Mouse (Mus musculus): ENCODE data around the gene Ddx43. TPM values are rescaled to one million over a fixed set of nuclear protein-coding genes. Genes with fewer than 3 reads are reported as not detected.
"Not testable (repeated sequence)": the region's sequence is repeated elsewhere in the genome, so short reads cannot be mapped to it uniquely, and the experiment has no call there.

The Ddx43 gene
- total RNA-seq (2021), result under 1 TPM in 1 of 2 experiments, not detected in 1; 0.16 TPM

DNA sequence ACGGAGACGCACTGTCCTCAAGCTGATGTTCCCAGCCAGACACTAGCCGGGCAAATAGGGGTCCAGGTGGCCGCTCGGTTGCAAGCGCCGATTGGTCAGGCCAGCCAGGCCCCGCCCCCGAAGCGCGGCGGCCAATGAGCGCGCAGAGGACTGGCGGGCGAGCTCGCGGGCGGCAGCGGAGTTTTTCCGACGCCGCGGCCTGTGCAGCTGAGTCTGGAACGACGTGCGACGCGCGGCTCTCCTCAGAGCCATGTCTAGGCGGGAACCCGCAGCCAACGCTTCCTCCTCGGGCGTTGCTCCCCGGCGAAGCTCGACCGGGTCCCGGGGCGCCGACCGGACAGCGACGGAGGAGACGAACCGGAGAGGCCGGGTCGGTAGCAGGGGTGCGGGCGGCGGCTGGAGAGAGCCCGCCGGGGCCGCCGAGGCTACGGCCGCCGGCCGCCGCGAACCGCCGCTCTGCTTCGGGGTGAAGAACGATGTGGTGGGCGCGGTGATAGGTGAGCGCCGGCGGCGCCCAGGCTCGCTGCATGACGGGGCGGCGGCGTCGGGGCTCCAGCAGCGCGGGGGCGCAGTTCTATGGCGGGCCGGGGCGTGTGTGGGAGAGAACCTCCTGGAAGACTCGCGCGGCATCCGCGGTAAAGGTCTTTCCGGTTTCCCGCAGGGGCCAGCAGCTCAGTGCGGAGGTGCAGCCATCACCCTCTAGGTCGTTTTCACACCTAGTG is at the start of gene Ddx43:
Ddx43 (plus strand) TSS at position 148 of the 722 bp plus-strand sequence.
- peak; percentile 6 to 14 for DNase-seq (ENCODE audit: extremely low spot score in 1 of 2, low spot score in 1 of 2)

DNA sequence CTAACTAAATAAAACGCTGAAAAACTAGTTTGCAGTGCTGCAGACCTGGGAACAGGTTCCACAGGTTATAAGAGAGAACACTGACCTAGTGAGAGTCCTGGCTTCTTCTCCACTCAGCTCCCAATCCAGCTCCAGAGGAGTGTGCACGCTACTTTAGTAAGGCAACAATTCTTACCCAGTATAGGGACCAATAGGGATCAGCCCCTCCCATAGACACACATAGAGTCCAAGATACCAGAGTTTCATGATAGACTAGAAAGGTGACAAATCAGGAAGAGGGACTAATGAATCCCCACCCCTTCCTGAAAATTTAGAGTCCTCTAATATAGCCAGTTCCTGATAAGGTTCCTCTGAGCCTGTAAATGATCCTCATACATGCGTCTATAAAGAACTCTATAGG is 48.6 kb upstream of the Ddx43 start:
- DNase-seq (ENCODE audit: extremely low spot score in 1 of 2, low spot score in 1 of 2), result no peak

DNA sequence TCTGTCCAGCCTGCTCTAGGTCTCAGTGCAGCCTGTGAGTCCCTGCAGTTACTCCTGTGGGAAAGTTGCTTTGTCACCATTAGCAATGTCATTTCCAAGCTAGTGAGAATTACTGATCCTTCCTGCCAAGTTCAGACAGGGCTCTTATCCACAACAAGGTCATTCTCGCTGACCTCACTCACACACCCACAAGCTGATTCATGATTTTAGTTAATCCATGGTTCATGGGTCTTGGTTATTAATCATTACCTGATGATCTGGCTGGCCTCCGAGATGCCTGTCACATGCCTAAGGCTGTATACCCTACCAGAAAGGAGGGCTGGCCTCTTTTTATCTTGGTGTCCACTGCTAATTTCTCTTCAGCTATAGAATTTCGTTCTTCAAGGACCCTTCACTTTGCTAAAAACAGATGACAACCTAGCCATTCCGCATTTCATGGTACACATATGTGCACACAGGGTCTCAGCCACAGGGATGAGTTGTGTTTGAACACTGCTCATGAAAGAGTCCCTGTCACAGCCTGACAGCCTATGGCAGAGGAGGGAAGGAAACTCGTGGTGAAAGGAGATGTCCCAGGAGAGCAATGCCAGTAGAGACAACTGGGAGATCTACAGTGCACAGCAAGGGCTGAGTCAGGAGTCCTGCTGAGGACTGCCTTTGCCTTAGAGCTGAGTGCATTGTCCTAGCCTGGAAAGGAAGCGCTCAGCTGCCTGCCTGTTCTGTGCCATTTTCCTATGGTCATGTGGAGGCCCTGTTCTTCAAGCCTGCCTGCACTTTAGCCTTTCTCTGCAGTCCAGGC is 47.2 kb upstream of the Ddx43 start:
- DNase-seq (ENCODE audit: extremely low spot score in 1 of 2, low spot score in 1 of 2), result not testable (repeated sequence)

DNA sequence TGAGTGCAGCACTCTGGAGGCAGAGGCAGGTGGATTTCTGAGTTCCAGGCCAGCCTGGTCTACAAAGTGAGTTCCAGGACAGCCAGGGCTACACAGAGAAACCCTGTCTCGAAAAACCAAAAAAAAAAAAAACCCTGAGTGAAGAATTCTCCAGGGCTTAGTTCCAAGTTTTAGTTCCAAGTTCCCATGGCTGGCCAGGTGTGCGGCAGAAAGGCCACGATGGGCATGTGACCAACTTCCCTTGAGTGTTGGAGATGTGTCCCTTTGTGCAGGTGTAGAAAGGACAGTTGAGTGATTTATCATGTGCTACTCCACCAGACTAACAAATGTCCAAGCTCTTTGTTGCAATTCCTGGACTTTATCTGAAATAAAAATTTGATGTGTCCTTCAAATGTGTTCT is 46.4 kb upstream of the Ddx43 start:
- not testable (repeated sequence) for DNase-seq (ENCODE audit: extremely low spot score in 1 of 2, low spot score in 1 of 2)

DNA sequence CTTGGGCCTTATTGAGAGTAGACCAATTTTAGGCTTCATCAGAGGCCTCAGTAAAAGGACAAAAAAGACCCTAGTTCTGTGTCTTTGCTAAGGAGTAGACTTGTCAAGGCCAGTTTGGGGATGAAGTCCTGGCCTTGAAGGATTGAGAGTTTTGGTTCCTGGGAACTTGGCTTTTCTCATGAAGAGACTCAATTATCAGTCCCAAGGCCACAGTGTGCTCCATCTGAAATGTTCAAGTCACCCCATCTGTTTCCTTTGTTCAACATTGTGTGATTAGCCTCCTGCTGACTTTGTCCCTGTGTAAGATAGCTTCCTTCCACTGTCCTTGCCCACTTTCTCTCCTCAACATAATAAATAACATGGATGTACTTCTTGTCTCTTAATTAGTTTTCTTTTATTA is 45.6 kb upstream of the Ddx43 start:
- DNase-seq (ENCODE audit: extremely low spot score in 1 of 2, low spot score in 1 of 2), result not testable (repeated sequence)

DNA sequence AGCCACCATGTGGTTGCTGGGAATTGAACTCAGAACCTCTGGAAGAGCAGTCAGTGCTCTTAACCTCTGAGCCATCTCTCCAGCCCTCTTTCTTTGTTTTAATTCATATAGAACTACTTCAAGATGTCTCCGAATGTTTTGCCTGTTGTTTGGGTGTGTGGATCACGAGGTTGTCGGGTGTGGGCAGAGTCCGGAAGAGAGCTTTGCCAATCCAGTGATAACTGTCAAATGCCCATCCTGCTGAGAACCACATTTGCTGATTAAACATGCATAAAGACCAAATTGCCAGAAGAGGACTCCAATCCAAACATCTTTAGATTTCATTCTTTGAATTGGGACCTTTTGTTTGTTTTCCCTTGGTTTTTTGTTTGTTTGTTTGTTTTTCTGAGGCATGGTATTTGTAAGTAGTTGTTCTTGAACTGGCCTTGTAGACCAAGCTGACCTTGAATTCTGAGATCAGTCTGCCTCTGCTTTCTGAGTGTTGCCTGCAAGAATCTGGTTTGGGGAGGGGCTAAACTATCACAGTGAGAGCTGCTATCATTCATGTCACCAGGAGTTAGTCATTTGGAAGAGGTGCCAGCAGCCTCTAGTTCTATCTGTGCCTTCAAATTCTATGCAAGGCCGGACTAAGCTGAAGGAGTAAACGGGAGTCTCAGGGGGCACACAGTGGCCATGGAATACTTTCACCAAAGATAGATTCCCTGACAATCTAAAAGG is 43.9 kb upstream of the Ddx43 start:
- DNase-seq (ENCODE audit: extremely low spot score in 1 of 2, low spot score in 1 of 2), result no peak

DNA sequence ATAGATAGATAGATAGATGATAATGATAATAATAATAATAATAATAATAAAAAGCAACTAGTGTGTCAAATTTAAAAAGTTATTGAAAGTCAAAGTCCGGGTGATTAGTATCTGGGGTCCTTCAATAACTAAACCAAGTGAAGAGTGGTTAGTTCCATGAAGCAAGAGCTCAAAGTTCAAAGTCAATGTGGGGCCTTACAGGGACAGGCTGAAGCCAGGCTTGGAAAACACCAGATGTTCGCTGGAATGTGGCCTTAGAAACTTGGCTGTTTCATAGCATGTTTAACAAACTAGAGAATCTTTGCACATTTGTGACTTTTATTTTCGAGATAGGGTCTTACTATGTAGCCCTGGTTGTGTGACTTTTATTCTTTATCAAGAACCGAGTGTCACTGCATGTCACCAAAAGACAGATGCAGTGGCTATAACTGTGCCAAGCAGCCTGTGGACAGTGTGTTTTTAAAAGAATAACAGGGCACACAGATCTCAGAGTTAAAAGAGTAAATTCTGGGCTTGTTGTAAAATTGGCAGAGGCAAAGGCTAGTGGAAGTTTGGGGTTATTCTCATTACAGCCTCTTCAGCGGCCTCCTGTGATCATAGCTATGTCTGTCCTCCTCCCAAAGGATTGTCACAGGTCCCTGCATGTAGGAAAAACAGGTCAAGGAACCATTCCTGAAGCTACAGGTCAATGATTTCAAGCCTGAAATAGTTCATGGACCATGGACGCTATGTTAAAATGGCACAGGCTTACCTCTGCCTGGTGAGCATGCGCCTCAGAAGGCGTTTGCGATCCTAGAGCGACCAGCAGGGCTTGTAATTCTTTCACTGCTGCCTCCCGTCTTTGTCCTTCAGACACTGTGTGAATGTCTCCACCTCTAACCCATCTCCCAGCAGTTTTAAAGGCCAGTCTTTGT is 40.7 kb upstream of the Ddx43 start:
- DNase-seq (ENCODE audit: extremely low spot score in 1 of 2, low spot score in 1 of 2), result no peak

DNA sequence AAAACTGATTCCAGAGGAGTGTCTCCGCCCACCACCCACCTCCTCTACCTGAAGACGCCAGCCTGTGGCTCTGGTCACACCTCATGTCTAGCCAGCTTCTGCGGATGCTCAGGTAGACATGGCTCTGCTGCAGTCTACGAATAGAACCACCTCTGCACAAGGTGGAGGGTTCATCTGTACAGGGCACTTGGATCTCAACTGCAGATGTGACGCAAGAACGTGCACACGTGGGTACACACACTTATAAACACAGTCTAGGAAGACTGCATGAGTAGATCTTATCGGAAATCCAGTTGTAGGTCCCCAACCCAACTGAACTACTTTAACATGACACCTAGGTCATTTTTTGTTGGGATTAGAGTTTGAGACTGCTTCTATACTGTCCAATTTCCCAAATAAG is 40.0 kb upstream of the Ddx43 start, which contains the start of gene Gsta2:
Gsta2 (minus strand) TSS at position 178 of the 400 bp plus-strand sequence.
- DNase-seq (ENCODE audit: extremely low spot score in 1 of 2, low spot score in 1 of 2), result no peak

DNA sequence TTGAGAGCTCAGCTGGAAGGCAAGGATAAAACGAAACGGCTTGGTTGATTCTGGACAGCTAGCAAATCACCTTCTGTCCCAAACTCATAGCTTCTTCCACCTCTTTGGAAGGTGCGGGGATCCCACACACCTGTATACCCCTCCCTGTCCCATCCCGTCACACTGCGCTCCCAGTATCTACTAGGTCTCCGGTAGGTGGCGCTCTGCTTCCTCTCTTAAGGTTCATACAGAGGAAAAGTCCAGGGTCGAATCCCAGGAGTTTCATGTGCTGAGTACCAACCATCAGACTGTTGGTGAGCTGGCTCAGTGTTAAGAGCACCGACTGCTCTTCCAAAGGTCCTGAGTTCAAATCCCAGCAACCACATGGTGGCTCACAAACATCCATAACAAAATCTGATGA is 37.5 kb upstream of the Ddx43 start:
- peak; percentile 24 to 78 for DNase-seq (ENCODE audit: extremely low spot score in 1 of 2, low spot score in 1 of 2)

DNA sequence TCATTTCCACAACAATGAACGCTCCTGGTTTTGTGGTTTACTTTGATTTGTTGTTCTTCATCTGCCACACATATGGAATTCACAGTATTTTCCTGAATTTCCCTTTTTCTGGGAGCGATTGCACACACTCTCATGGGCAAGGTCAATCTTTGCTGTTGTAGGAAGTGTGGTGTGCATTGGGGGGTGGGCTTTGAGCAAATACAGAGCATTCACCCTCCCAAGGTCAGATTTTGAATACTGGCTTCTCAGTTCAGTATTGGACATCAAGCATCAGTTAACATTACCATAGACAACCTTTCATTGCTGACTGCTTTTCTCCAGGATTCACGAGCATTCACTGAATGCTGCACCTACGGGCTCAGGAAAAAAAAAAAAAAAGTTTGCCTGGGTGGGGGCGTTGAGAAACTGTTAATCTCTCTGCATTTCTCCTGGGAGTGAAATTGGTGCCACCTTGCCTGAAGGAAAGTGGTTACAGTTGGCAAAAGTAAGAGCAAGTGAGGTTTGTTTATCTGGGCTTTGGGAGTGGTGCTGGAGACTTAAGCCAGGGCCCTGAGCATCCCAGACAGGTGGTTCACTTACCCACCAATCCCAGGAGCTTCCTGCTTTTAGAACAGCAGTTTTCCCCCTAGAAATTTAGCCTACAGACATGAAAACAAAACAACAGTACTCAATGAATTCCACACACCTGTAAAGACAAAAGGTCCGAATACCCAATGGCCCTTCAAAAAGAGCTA is 35.7 kb upstream of the Ddx43 start:
- DNase-seq (ENCODE audit: extremely low spot score in 1 of 2, low spot score in 1 of 2), result no peak

DNA sequence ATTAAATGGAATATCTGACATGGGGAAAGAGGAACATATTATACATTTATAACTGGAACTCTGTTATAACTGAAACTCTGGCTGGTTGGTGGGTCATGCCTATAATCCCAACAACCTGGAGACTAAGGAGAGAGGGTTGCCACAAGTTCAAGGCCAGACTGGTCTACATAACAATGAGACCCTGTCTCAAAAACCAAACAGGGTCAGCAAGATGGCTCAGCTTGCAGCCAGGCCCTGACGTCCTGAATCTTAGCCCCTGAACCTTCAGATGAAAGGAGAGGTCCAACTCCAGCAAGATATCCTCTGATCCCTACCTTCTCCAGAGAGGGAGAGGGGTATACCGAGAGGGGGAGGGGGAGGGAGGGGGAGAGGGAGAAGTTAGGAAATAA is 35.1 kb upstream of the Ddx43 start:
- DNase-seq (ENCODE audit: extremely low spot score in 1 of 2, low spot score in 1 of 2), result no peak

DNA sequence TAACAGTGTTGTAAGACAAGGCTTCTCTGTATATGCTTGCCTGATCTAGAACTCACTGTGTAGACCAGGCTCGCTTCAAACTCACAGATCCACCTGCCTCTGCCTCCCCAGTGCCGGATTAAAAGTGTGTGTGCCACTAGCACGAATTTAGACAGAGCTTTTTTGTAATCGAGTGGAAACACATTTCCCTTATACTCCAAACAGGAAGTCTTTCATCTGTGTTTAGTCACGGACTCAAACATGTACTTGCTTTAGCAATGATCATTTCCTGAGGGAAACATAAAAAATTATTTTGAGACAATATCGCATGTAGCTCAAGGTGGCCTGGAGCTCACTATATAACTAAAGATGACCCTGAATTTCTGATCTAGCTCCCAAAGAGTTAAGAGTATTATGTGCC is 32.2 kb upstream of the Ddx43 start:
- no peak for DNase-seq (ENCODE audit: extremely low spot score in 1 of 2, low spot score in 1 of 2)

DNA sequence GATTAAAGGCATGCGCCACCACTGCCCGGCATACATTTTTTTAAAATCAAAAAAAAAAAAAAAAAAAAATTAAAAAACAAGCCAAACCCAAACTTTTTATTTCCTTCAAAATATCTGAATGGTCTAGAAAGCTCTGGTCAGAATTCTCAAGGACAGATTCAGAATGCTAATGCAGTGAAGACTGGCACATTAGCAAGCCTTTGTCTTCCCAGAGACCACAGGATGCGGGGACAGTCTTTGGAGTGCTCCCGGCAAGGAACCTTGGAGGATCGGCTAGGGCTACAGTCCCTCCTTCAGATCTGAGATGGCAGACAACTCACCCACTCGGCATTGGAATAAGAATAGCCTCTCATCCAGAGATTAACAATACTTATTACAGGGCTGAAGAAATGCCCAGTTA is 30.9 kb upstream of the Ddx43 start:
- no peak for DNase-seq (ENCODE audit: extremely low spot score in 1 of 2, low spot score in 1 of 2)

DNA sequence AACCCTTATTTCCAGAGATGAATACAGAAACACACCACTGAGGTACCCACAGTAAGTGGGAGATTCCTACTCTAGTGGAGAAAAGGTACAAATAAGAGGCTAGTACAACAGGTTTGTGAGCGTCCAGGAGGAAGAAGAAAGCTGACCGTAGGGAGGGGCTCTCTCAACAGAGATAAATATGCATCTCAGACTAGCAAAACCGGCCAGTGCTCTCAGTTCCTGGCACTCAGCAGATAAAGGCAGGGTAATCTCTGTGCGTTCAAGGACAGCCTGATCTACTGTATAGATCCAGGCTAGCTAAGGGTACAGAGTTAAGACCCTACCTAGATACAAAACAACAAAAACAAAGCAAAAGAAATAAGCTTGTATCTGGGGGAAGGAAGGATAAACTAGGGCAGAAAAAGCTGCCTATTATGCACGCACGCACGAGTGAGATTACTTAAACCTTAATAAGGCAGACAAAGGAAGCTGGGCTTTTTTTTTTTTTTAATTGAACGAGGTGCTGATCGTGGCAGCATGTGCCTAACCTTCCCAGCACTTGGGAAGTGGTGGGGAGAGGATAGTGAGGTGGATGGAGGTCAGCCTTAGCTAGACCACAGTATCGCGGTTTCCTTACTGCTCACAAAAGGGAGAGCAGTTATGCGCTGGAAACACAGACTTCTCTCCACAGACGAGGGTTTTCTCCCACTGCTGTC is 29.6 kb upstream of the Ddx43 start:
- no peak for DNase-seq (ENCODE audit: extremely low spot score in 1 of 2, low spot score in 1 of 2)

DNA sequence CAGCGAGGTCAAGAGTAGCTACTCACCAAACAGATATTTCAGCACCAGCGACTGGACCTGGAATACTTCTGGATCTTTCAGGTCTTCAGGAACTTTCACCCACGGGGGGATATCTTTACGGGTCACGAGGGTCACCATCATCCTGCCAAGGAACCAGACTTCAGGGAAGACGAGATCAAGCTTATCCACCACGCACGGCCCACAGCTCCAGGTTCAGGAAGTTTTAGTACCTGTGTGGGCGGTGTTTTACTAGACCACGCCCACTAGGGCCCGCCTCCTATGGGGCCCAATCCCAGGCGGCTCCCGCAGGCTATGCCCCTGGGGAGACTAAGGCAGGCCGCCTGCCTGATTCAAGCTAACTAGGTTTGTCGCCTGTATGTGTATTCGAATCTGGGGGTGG is 27.6 kb upstream of the Ddx43 start, which contains the start of gene Dppa5a:
Dppa5a (minus strand) TSS at position 219 of the 400 bp plus-strand sequence.
- not testable (repeated sequence) for DNase-seq (ENCODE audit: extremely low spot score in 1 of 2, low spot score in 1 of 2)

DNA sequence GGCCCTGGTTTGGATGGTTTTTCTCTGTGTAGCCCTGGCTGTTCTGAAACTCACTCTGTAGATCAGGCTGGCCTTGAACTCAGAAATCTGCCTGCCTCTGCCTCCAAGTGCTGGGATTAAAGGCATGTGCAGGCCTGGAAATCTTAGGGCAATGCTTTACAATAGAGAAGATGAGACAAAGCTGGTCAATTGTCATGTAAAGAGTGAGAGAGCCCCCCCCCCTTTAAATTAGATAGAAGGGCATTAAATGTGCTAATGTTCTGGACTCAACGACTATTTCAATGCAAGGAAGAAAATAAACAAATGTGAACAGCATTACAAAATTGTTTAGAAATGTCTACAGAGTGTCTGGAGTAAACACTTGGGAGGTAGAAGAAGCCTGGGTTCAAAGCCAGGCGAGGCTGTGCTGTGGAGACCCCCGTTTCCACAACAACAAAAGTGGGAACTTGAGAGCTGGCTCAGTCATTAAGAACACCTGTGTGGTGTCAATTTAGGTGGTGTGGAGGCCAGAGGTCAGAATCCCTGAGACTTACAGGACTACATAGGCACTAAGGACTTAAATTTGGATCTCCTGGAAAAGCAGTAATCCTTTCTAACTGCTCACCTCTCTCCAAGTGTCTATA is 26.8 kb upstream of the Ddx43 start:
- no peak for DNase-seq (ENCODE audit: extremely low spot score in 1 of 2, low spot score in 1 of 2)

DNA sequence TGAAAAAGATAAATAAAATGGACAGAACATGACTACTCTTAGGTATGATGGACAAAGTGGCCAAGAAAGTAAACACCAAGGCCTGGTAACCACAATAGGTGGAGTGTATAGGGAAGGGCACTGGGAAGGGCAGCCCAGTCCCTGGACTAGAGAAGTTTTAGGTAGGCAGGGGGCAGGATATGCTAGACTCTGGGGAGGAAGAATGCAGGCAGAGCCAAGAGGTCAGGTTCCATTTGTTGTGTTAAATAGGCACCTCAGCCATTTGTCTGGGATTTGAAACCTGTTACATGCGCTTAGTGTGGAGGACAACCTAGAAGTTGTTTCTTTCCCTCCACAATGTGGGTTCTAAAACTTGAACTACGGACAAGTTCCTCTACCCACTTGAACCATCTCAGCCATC is 26.2 kb upstream of the Ddx43 start:
- DNase-seq (ENCODE audit: extremely low spot score in 1 of 2, low spot score in 1 of 2), result no peak

DNA sequence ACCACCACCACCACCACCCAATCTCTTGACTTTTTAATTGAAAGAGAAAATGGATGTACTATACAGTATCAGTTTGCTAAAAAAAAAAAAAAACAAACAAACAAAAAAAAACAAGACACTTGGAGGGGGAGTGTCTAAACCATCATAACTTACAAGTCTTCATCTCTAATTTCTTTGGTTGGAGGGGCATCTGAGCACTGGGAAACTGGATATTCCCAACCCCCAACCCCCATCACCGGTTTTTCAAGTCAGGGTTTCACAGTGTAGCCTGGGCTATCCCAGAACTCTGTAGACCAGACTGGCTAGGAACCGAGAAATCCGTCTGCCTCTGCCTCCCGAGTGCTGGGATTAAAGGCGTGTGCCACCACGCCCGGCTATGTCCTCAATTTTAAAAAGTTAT is 25.8 kb upstream of the Ddx43 start:
- no peak for DNase-seq (ENCODE audit: extremely low spot score in 1 of 2, low spot score in 1 of 2)

Data from layer of hippocampus, postnatal 25 days (tissue).